Mouse (Mus musculus): ENCODE measurements around the gene Ppp1r11. TPM values are rescaled to one million over a fixed set of nuclear protein-coding genes. Genes with fewer than 3 reads are reported as not detected.

The Ppp1r11 gene
- 158 and 166 TPM in 2 replicates for polyA plus RNA-seq (2015; fragmentation: Nextera tagmentation; extraction: Ambion mirVana)

DNA sequence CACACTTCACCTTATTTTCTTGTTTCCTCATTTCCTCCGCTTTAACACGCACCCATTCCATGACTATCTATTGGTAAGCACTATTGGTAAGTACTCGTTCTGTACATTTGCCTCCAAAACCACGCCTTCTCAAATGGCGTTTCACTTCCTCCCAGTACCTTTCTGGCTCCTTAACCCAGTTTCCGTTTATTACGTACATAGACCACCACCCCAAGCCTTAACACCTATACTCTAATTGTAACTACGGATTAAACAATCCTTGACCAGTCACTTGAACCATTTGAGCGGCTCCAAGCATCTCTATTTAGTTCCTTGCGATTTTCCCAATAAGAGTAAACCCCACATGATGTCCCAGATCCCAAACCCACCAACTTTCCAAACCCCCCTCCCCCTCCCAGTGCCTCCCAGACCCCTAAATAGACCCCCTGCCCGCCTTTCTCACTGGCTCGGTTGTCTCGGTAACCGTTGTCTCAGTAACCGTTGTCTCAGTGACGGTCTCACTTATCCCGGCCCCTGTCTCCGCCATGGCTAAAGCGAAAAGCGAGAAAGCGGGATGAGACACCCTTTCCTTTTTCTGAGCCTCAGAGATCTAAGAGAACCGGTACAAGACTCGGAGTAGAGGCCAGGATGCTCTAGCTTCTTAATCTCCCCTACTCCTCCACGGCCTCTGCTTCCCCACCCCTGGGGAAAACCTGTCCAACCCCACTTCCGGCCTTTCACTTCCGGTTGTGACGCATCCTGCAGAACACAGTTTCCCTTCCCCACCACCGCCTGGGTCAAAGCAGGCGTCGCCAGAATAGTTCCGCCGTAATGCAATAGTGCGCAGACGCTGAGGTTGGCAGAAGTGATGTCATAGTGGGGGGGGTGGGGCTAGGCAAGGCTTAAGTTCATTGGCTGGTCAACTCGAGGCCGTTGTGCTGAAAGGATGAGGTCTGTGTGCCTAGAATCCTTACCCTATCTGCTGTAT lies at the start of gene Ppp1r11:
Ppp1r11 (minus strand) TSS at position 761 of the 967 bp plus-strand sequence.
- Histone ChIP-seq H3K4me1 (ENCODE audit: control insufficient read depth, insufficient read depth, low read length) (peaks cover 15% of the 10 kb centered on the region), H3K4me2 (ENCODE audit: low read length) (peak within 1 kb of the TSS; percentile 91), H3K9ac (ENCODE audit: low read depth, low read length) (peak within 1 kb of the TSS; percentile 76), H3K27ac (ENCODE audit: low read length) (peak within 1 kb of the TSS; percentile 87), H3K27me3 (ENCODE audit: control insufficient read depth, insufficient read depth, low read depth, low read length) (no peaks in the 10 kb centered on the region), H3K9me3 (replicated peaks; ENCODE audit: control insufficient read depth, low read length, poor library complexity, severe bottlenecking) (no peaks in the 10 kb centered on the region), H3K4me3 (ENCODE audit: low read depth, low read length) (peak within 1 kb of the TSS; percentile 66), H3K36me3 (ENCODE audit: control insufficient read depth, insufficient read depth, low read length) (peaks cover 5% of the 10 kb centered on the region; the same call in 1 of the 2 replicates)
- ATAC-seq: peak; percentile 95
- 2% methylated on average over 36 of the region's 36 CpGs for WGBS

GRCm38 (mm10) chr17:37000863-37001262 lies 49.3 kb upstream of the Ppp1r11 start, which contains the start of gene Zfp57:
Gene Zfp57, plus strand, starts transcription at chr17:37001163.
- H3K36me3 ChIP-seq (ENCODE audit: control insufficient read depth, insufficient read depth, low read length): peaks cover 7% of the 10 kb centered on the region
- H3K27me3 ChIP-seq (ENCODE audit: control insufficient read depth, insufficient read depth, low read depth, low read length): no peaks in the 10 kb centered on the region
- 97% methylated on average over 7 of the region's 7 CpGs for WGBS
- ATAC-seq: no peak
- peak within 1 kb of the TSS; percentile 58 for H3K27ac ChIP-seq (ENCODE audit: low read length)
- peak within 1 kb of the TSS; percentile 77 for H3K4me3 ChIP-seq (ENCODE audit: low read depth, low read length)
- peaks cover 19% of the 10 kb centered on the region for H3K4me1 ChIP-seq (ENCODE audit: control insufficient read depth, insufficient read depth, low read length)
- no peak within 1 kb of the TSS for H3K9ac ChIP-seq (ENCODE audit: low read depth, low read length)
- peak within 1 kb of the TSS; percentile 70 for H3K4me2 ChIP-seq (ENCODE audit: low read length)
- no peaks in the 10 kb centered on the region for H3K9me3 ChIP-seq (replicated peaks; ENCODE audit: control insufficient read depth, low read length, poor library complexity, severe bottlenecking)

GRCm38 (mm10) chr17:36998477-36998876 lies 46.9 kb upstream of the Ppp1r11 start:
- Histone ChIP-seq H3K27me3 (ENCODE audit: control insufficient read depth, insufficient read depth, low read depth, low read length) (no peaks in the 10 kb centered on the region), H3K4me1 (ENCODE audit: control insufficient read depth, insufficient read depth, low read length) (peaks cover 2% of the 10 kb centered on the region; the same call in 1 of the 2 replicates), H3K36me3 (ENCODE audit: control insufficient read depth, insufficient read depth, low read length) (no peaks in the 10 kb centered on the region), H3K4me2 (ENCODE audit: low read length) (no peak overlapping the region), H3K27ac (ENCODE audit: low read length) (no peak overlapping the region), H3K4me3 (ENCODE audit: low read depth, low read length) (no peak overlapping the region), H3K9ac (ENCODE audit: low read depth, low read length) (no peak overlapping the region), H3K9me3 (replicated peaks; ENCODE audit: control insufficient read depth, low read length, poor library complexity, severe bottlenecking) (no peaks in the 10 kb centered on the region)
- WGBS: 71% methylated on average over 2 of the region's 2 CpGs
- ATAC-seq: no peak

- ATAC-seq: 0 out of 2 replicates have a peak, but pooled peaks have one; percentile 21
- H3K27me3 ChIP-seq (ENCODE audit: control insufficient read depth, insufficient read depth, low read depth, low read length): no peaks in the 10 kb centered on the region
- H3K27ac ChIP-seq (ENCODE audit: low read length): no peak overlapping the region
- H3K9ac ChIP-seq (ENCODE audit: low read depth, low read length): no peak overlapping the region
- WGBS: 31% methylated on average over 7 of the region's 7 CpGs
- no peaks in the 10 kb centered on the region for H3K36me3 ChIP-seq (ENCODE audit: control insufficient read depth, insufficient read depth, low read length)
- no peak overlapping the region for H3K4me3 ChIP-seq (ENCODE audit: low read depth, low read length)
- H3K9me3 ChIP-seq (replicated peaks; ENCODE audit: control insufficient read depth, low read length, poor library complexity, severe bottlenecking): no peaks in the 10 kb centered on the region
- H3K4me2 ChIP-seq (ENCODE audit: low read length): no peak overlapping the region
- H3K4me1 ChIP-seq (ENCODE audit: control insufficient read depth, insufficient read depth, low read length): peaks cover 2% of the 10 kb centered on the region; the same call in 1 of the 2 replicates
Observed at GRCm38 (mm10) chr17:36997033-36997735, 45.6 kb upstream of the Ppp1r11 start.

- Histone ChIP-seq H3K9me3 (replicated peaks; ENCODE audit: control insufficient read depth, low read length, poor library complexity, severe bottlenecking) (no peaks in the 10 kb centered on the region), H3K36me3 (ENCODE audit: control insufficient read depth, insufficient read depth, low read length) (no peaks in the 10 kb centered on the region), H3K9ac (ENCODE audit: low read depth, low read length) (no peak overlapping the region), H3K4me1 (ENCODE audit: control insufficient read depth, insufficient read depth, low read length) (no peaks in the 10 kb centered on the region), H3K27ac (ENCODE audit: low read length) (no peak overlapping the region), H3K4me2 (ENCODE audit: low read length) (no peak overlapping the region), H3K4me3 (ENCODE audit: low read depth, low read length) (no peak overlapping the region), H3K27me3 (ENCODE audit: control insufficient read depth, insufficient read depth, low read depth, low read length) (no peaks in the 10 kb centered on the region)
- WGBS: 56% methylated on average over 3 of the region's 3 CpGs
- ATAC-seq: no peak
Observed at GRCm38 (mm10) chr17:36995448-36995847, 43.9 kb upstream of the Ppp1r11 start.

GRCm38 (mm10) chr17:36994528-36994927 lies 43.0 kb upstream of the Ppp1r11 start:
- H3K9ac ChIP-seq (ENCODE audit: low read depth, low read length): no peak overlapping the region
- H3K4me3 ChIP-seq (ENCODE audit: low read depth, low read length): no peak overlapping the region
- H3K27ac ChIP-seq (ENCODE audit: low read length): no peak overlapping the region
- H3K27me3 ChIP-seq (ENCODE audit: control insufficient read depth, insufficient read depth, low read depth, low read length): peaks cover 2% of the 10 kb centered on the region; the same call in 1 of the 2 replicates
- no peak for ATAC-seq
- no peaks in the 10 kb centered on the region for H3K9me3 ChIP-seq (replicated peaks; ENCODE audit: control insufficient read depth, low read length, poor library complexity, severe bottlenecking)
- H3K4me2 ChIP-seq (ENCODE audit: low read length): no peak overlapping the region
- no peaks in the 10 kb centered on the region for H3K4me1 ChIP-seq (ENCODE audit: control insufficient read depth, insufficient read depth, low read length)
- no peaks in the 10 kb centered on the region for H3K36me3 ChIP-seq (ENCODE audit: control insufficient read depth, insufficient read depth, low read length)
- 95% methylated on average over 2 of the region's 2 CpGs for WGBS

GRCm38 (mm10) chr17:36993770-36994325 lies 42.3 kb upstream of the Ppp1r11 start:
- Histone ChIP-seq H3K4me2 (ENCODE audit: low read length) (no peak overlapping the region), H3K4me1 (ENCODE audit: control insufficient read depth, insufficient read depth, low read length) (no peaks in the 10 kb centered on the region), H3K9me3 (replicated peaks; ENCODE audit: control insufficient read depth, low read length, poor library complexity, severe bottlenecking) (no peaks in the 10 kb centered on the region), H3K27ac (ENCODE audit: low read length) (no peak overlapping the region), H3K36me3 (ENCODE audit: control insufficient read depth, insufficient read depth, low read length) (no peaks in the 10 kb centered on the region), H3K27me3 (ENCODE audit: control insufficient read depth, insufficient read depth, low read depth, low read length) (peaks cover 9% of the 10 kb centered on the region; the same call in 1 of the 2 replicates), H3K4me3 (ENCODE audit: low read depth, low read length) (no peak overlapping the region), H3K9ac (ENCODE audit: low read depth, low read length) (no peak overlapping the region)
- no peak for ATAC-seq
- WGBS: 92% methylated on average over 4 of the region's 4 CpGs

GRCm38 (mm10) chr17:36992336-36993104 lies 41.0 kb upstream of the Ppp1r11 start:
- no peak for ATAC-seq
- Histone ChIP-seq H3K9me3 (replicated peaks; ENCODE audit: control insufficient read depth, low read length, poor library complexity, severe bottlenecking) (no peaks in the 10 kb centered on the region), H3K9ac (ENCODE audit: low read depth, low read length) (no peak overlapping the region), H3K27ac (ENCODE audit: low read length) (no peak overlapping the region), H3K4me2 (ENCODE audit: low read length) (no peak overlapping the region), H3K4me3 (ENCODE audit: low read depth, low read length) (no peak overlapping the region), H3K36me3 (ENCODE audit: control insufficient read depth, insufficient read depth, low read length) (no peaks in the 10 kb centered on the region), H3K4me1 (ENCODE audit: control insufficient read depth, insufficient read depth, low read length) (no peaks in the 10 kb centered on the region), H3K27me3 (ENCODE audit: control insufficient read depth, insufficient read depth, low read depth, low read length) (peaks cover 22% of the 10 kb centered on the region)
- 87% methylated on average over 3 of the region's 3 CpGs for WGBS
